Mouse (Mus musculus) layer of hippocampus, adult 11-12 months (tissue): ENCODE results near the gene Ilk.
"Not testable (repeated sequence)": the region's sequence is repeated elsewhere in the genome, so short reads cannot be mapped to it uniquely, and the experiment has no call there.

Source experiments
- DNase-seq: peaks from one replicate; pipeline ENCODE4 v3.0.0; 2022; ENCODE audit warnings: low spot score

Gene Ilk

GRCm38 (mm10) chr7:105743246-105743925, 7.0 kb downstream of the Ilk start:
- not testable (repeated sequence) for DNase-seq

- DNase-seq = peak; percentile 87
Observed at GRCm38 (mm10) chr7:105743926-105744590, 7.7 kb downstream of the Ilk start, which contains the start of gene Taf10. Gene Taf10 (minus strand): TSS chr7:105744361.

- DNase-seq = no peak
Observed at GRCm38 (mm10) chr7:105747776-105748175, 11.4 kb downstream of the Ilk start.

- peak; percentile 97 for DNase-seq
Observed at GRCm38 (mm10) chr7:105751491-105752433, 15.4 kb downstream of the Ilk start, which contains the start of gene Tpp1. Gene Tpp1 (minus strand): TSS chr7:105752235.

- no peak for DNase-seq
Observed at GRCm38 (mm10) chr7:105752716-105753115, 16.3 kb downstream of the Ilk start.

GRCm38 (mm10) chr7:105753281-105753680, 16.9 kb downstream of the Ilk start:
- no peak for DNase-seq

GRCm38 (mm10) chr7:105761813-105762484, 25.6 kb downstream of the Ilk start:
- DNase-seq = no peak

- no peak for DNase-seq
Observed at GRCm38 (mm10) chr7:105762517-105763270, 26.3 kb downstream of the Ilk start.

- no peak for DNase-seq
Observed at GRCm38 (mm10) chr7:105764331-105764730, 27.9 kb downstream of the Ilk start.

GRCm38 (mm10) chr7:105767729-105768165, 31.4 kb downstream of the Ilk start:
- no peak for DNase-seq

GRCm38 (mm10) chr7:105769959-105770358, 33.6 kb downstream of the Ilk start:
- DNase-seq = no peak

GRCm38 (mm10) chr7:105772331-105772730, 35.9 kb downstream of the Ilk start:
- DNase-seq = no peak

GRCm38 (mm10) chr7:105773041-105773440, 36.6 kb downstream of the Ilk start:
- DNase-seq = no peak

GRCm38 (mm10) chr7:105774661-105775060, 38.3 kb downstream of the Ilk start:
- no peak for DNase-seq

- no peak for DNase-seq
Observed at GRCm38 (mm10) chr7:105776026-105776425, 39.6 kb downstream of the Ilk start.

- no peak for DNase-seq
Observed at GRCm38 (mm10) chr7:105777316-105777715, 40.9 kb downstream of the Ilk start.

- no peak for DNase-seq
Observed at GRCm38 (mm10) chr7:105777797-105778552, 41.6 kb downstream of the Ilk start.

- no peak for DNase-seq
Observed at GRCm38 (mm10) chr7:105778553-105779265, 42.3 kb downstream of the Ilk start.

GRCm38 (mm10) chr7:105783861-105784260, 47.5 kb downstream of the Ilk start:
- DNase-seq = no peak

- no peak for DNase-seq
Observed at GRCm38 (mm10) chr7:105784556-105784955, 48.2 kb downstream of the Ilk start.
